Mouse (Mus musculus): ENCODE measurements at regions not wholly inside any gene's neighbourhood (a gene's known extent, or its start where the extent isn't known, plus 50 kb on each side); places are given as distances from the start of the nearest gene placed in this dataset.
A peak's percentile ranks its signal among the peaks of the same experiment; 100 is the strongest.
"Not testable (repeated sequence)": the region's sequence is repeated elsewhere in the genome, so short reads cannot be mapped to it uniquely, and the experiment has no call there.

DNA sequence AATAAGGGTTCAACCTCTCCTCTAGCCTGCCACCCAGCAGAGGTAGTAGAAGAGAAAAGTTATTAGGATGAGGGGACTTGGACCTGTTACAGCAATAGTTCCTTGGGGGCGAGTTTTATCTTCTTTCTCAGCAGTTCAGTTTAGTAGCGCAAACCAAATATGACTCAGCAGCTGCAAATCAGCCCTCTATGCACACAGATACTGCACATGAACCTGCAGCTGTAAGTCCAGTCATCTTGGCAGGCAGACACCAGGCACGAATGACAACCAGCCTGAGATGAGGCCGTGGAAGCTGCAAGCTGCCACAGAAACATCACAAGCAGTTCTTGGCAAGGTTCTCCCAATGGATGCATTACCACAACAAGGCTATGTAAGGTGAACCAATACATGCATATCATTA is 327.0 kb upstream of the Akr1e1 start:
- Histone ChIP-seq H3K27me3 (ENCODE audit: control insufficient read depth, insufficient read depth, low read length) (no peaks in the 10 kb centered on the region), H3K4me2 (ENCODE audit: low read length) (no peak overlapping the region), H3K36me3 (ENCODE audit: control insufficient read depth, insufficient read depth, low read length) (no peaks in the 10 kb centered on the region), H3K4me3 (replicated peaks; ENCODE audit: low read depth, low read length) (no peak overlapping the region), H3K27ac (replicated peaks; ENCODE audit: low read depth, low read length) (no peak overlapping the region), H3K9me3 (ENCODE audit: control insufficient read depth, low read length) (no peaks in the 10 kb centered on the region), H3K9ac (replicated peaks; ENCODE audit: low read length) (no peak overlapping the region), H3K4me1 (ENCODE audit: control insufficient read depth, insufficient read depth, low read length) (no peaks in the 10 kb centered on the region)
- DNase-seq (no peak), ATAC-seq (ENCODE audit: low FRiP score, low TSS enrichment) (no peak)
- WGBS: 85% methylated on average over 4 of the region's 4 CpGs

DNA sequence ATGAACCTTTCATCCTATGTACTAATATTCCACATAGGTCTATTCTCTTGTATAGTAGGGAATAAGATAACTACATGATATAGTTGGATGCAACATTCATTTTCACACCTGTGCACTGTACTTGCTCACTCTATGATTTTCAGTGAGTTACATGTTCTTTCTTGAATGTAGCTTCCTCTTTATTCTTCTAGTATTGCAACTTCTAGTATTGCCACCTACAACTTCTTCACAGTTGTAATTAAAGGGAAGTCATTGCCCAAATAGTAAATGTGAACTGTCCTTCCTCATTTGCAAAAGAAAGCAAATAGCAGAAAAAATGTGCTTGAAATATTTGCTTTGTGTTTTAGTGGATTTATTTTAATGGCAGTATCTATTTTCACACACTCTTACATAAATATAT is 330.9 kb upstream of the Akr1e1 start:
- Histone ChIP-seq H3K9ac (replicated peaks; ENCODE audit: low read length) (no peak overlapping the region), H3K4me3 (replicated peaks; ENCODE audit: low read depth, low read length) (no peak overlapping the region), H3K4me2 (ENCODE audit: low read length) (no peak overlapping the region), H3K27me3 (ENCODE audit: control insufficient read depth, insufficient read depth, low read length) (no peaks in the 10 kb centered on the region), H3K4me1 (ENCODE audit: control insufficient read depth, insufficient read depth, low read length) (no peaks in the 10 kb centered on the region), H3K36me3 (ENCODE audit: control insufficient read depth, insufficient read depth, low read length) (no peaks in the 10 kb centered on the region), H3K27ac (replicated peaks; ENCODE audit: low read depth, low read length) (no peak overlapping the region), H3K9me3 (ENCODE audit: control insufficient read depth, low read length) (no peaks in the 10 kb centered on the region)
- ATAC-seq (ENCODE audit: low FRiP score, low TSS enrichment) (no peak), DNase-seq (no peak)

DNA sequence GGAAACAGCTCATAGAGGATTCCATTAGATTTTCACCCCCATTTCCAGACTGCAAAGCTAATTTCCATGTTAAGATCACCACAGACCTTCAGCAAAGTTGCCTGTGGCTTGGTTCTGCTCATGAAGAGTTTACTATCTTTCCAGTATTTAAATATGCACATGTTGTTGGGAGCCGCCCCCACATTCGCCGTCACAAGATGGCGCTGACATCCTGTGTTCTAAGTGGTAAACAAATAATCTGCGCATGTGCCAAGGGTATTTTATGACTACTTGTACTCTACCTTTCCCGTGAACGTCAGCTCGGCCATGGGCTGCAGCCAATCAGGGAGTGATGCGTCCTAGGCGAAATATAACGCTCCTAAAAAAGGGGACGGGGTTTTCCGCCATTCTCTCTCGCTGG is 333.5 kb upstream of the Akr1e1 start:
- ATAC-seq (ENCODE audit: low FRiP score, low TSS enrichment): peak; percentile 49; the same call in 1 of the 2 replicates
- peak; percentile 51 for DNase-seq
- not testable (repeated sequence) for H3K4me3 ChIP-seq (replicated peaks; ENCODE audit: low read depth, low read length)

DNA sequence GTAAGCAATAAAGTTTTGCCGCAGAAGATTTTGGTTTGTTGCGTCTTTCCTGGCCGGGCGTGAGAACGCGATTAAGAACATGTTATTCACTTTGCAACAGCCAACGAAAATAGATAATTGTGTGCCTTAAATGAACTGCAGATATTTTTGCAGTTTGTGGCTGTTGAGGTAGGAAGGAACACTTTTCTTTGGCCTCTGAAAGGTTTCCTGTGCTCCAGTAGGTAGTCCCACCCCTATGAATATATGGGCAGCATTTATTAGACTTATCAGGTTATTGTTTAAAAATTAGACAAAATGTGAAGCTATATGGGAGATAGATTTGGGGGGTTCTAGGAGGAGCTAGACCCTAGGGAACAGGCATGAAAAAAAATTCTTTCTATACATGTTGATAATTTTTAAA is 334.1 kb upstream of the Akr1e1 start:
- DNase-seq: no peak
- no peak for ATAC-seq (ENCODE audit: low FRiP score, low TSS enrichment)
- Histone ChIP-seq H3K27ac (replicated peaks; ENCODE audit: low read depth, low read length) (no peak overlapping the region), H3K4me3 (replicated peaks; ENCODE audit: low read depth, low read length) (peak overlapping the region; percentile 35), H3K4me2 (ENCODE audit: low read length) (peak overlapping the region; percentile 49), H3K9ac (replicated peaks; ENCODE audit: low read length) (no peak overlapping the region; the same call in 1 of the 2 replicates), H3K9me3 (ENCODE audit: control insufficient read depth, low read length) (no peaks in the 10 kb centered on the region), H3K27me3 (ENCODE audit: control insufficient read depth, insufficient read depth, low read length) (no peaks in the 10 kb centered on the region), H3K4me1 (ENCODE audit: control insufficient read depth, insufficient read depth, low read length) (no peaks in the 10 kb centered on the region), H3K36me3 (ENCODE audit: control insufficient read depth, insufficient read depth, low read length) (no peaks in the 10 kb centered on the region)
- 32% methylated on average over 7 of the region's 7 CpGs for WGBS

More for the DNA sequence above, 333.5 kb upstream of the Akr1e1 start:
- not testable (repeated sequence) for H3K4me1 ChIP-seq (ENCODE audit: control insufficient read depth, insufficient read depth, low read length); H3K9ac ChIP-seq (replicated peaks; ENCODE audit: low read length); H3K9me3 ChIP-seq (ENCODE audit: control insufficient read depth, low read length); H3K4me2 ChIP-seq (ENCODE audit: low read length); H3K27ac ChIP-seq (replicated peaks; ENCODE audit: low read depth, low read length); H3K36me3 ChIP-seq (ENCODE audit: control insufficient read depth, insufficient read depth, low read length); H3K27me3 ChIP-seq (ENCODE audit: control insufficient read depth, insufficient read depth, low read length)
- WGBS: 21% methylated on average over 5 of the region's 14 CpGs

DNA sequence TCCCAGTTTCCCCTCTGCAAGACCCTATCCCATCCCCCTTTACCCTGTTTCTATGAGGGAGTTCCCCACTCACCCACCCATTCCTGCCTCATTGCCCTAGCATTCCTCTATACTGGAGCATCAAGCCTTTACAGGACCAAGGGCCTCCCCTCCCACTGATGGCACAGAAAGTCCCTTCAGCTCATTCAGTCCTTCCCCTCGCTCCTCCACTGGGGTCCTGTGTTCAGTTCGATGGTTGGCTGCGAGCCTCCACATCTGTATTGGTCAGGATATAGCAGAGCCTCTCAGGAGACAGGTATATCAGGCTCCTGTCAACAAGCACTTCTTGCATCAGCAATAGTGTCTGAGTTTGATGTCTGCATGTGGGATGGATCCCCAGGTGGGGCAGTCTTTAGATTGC is 346.4 kb upstream of the Akr1e1 start:
- no peaks in the 10 kb centered on the region for H3K4me1 ChIP-seq (ENCODE audit: control insufficient read depth, insufficient read depth, low read length)
- H3K27me3 ChIP-seq (ENCODE audit: control insufficient read depth, insufficient read depth, low read length): no peaks in the 10 kb centered on the region
- no peaks in the 10 kb centered on the region for H3K36me3 ChIP-seq (ENCODE audit: control insufficient read depth, insufficient read depth, low read length)
- no peak overlapping the region for H3K4me3 ChIP-seq (replicated peaks; ENCODE audit: low read depth, low read length)
- H3K9ac ChIP-seq (replicated peaks; ENCODE audit: low read length): no peak overlapping the region
- no peaks in the 10 kb centered on the region for H3K9me3 ChIP-seq (ENCODE audit: control insufficient read depth, low read length)
- no peak for DNase-seq
- ATAC-seq (ENCODE audit: low FRiP score, low TSS enrichment): no peak
- 88% methylated on average over 3 of the region's 3 CpGs for WGBS
- H3K4me2 ChIP-seq (ENCODE audit: low read length): no peak overlapping the region
- H3K27ac ChIP-seq (replicated peaks; ENCODE audit: low read depth, low read length): no peak overlapping the region

DNA sequence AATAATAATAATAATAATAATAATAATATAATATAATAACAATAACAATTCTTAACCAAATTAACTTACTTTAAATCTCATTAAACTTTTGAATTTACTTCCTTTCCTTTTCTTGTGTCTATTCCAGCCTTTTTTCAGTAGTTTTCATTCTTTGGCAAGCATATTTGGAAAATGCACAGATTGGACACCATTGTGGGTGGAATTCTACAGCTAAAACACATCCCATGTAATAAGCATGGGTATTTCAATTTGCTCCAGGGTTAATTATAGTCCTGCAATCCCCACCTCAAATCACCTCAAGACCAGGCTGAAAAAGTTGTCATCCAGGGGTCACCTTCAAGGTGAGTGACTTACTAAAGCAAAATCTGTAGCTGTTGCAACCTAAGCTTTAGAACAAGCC is 355.9 kb upstream of the Akr1e1 start:
- H3K9ac ChIP-seq (replicated peaks; ENCODE audit: low read length): no peak overlapping the region
- no peaks in the 10 kb centered on the region for H3K27me3 ChIP-seq (ENCODE audit: control insufficient read depth, insufficient read depth, low read length)
- no peak overlapping the region for H3K4me3 ChIP-seq (replicated peaks; ENCODE audit: low read depth, low read length)
- no peaks in the 10 kb centered on the region for H3K9me3 ChIP-seq (ENCODE audit: control insufficient read depth, low read length)
- no peak overlapping the region for H3K4me2 ChIP-seq (ENCODE audit: low read length)
- no peak for DNase-seq
- no peaks in the 10 kb centered on the region for H3K36me3 ChIP-seq (ENCODE audit: control insufficient read depth, insufficient read depth, low read length)
- ATAC-seq (ENCODE audit: low FRiP score, low TSS enrichment): no peak
- H3K27ac ChIP-seq (replicated peaks; ENCODE audit: low read depth, low read length): no peak overlapping the region
- no peaks in the 10 kb centered on the region for H3K4me1 ChIP-seq (ENCODE audit: control insufficient read depth, insufficient read depth, low read length)

DNA sequence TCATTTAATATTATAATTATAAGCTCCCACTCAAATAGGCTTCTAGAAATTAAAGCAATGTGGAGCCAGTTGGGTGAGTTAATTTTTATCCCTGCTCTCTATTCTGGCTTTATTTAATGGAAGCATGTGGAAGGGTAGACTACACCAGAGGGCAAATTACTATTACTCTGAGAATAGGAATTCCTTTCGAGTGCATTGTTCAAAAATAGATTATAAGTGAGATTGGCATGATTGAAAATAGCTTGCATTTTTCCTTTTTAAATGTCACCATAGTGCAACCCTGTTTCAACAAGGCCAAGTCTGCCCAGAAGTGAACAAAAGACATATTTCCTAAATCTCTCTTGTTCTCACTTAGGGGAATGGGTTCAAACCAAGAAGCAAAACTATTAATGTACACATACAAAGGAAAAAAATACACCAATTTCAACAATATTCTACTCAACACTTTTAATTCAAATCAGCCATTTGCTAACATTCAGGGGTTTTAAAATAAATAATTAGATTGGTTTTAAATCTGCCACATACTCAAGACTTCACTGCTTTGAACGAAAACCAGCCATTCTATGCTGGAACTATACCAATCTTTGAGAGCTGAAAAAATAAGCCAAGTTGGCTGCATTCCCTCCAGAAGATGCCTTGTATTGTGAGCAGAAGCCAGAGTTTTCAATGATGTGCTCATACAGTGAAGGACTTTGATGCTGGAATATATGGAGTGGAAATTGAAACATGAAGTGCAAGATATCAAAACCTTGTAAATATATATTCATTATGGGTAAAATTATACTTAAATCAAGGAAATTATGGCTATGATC is 361.3 kb upstream of the Akr1e1 start:
- no peak for DNase-seq
- no peaks in the 10 kb centered on the region for H3K27me3 ChIP-seq (ENCODE audit: control insufficient read depth, insufficient read depth, low read length)
- WGBS: 83% methylated on average over 2 of the region's 2 CpGs

DNA sequence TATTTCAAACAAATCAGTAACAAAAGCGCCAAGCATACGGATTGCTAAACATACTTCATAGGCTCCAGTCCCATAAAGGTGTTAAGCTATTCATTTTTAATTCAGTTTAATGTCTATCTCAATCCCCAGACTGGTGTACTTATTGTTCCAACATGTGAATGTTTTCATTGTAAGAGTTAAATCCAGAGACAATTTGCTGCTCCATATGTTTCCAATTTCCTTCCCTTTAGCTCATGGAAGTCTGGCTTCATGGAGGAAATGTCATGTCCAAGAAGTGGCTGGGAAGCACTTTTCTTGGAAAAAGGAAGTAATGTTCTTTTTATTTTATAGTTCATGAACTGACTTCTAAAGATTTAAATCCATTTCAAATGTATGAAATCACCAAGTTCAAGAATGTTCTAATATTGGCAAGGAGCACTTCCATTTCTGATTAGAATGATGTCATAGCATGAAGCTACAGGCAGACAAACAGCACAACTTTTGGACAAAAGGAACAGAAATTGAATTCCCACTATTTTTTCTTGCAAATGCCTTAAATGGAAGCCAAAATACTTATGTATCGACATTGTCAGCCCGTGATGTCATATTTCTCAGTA is 362.6 kb upstream of the Akr1e1 start:
- DNase-seq (no peak), ATAC-seq (ENCODE audit: low FRiP score, low TSS enrichment) (no peak)
- Histone ChIP-seq H3K9me3 (ENCODE audit: control insufficient read depth, low read length) (no peaks in the 10 kb centered on the region), H3K4me1 (ENCODE audit: control insufficient read depth, insufficient read depth, low read length) (no peaks in the 10 kb centered on the region), H3K27ac (replicated peaks; ENCODE audit: low read depth, low read length) (no peak overlapping the region), H3K9ac (replicated peaks; ENCODE audit: low read length) (no peak overlapping the region), H3K27me3 (ENCODE audit: control insufficient read depth, insufficient read depth, low read length) (no peaks in the 10 kb centered on the region), H3K4me2 (ENCODE audit: low read length) (no peak overlapping the region), H3K36me3 (ENCODE audit: control insufficient read depth, insufficient read depth, low read length) (no peaks in the 10 kb centered on the region), H3K4me3 (replicated peaks; ENCODE audit: low read depth, low read length) (no peak overlapping the region)
- 86% methylated on average over 4 of the region's 4 CpGs for WGBS

More for the DNA sequence above, 361.3 kb upstream of the Akr1e1 start:
- H3K4me2 ChIP-seq (ENCODE audit: low read length): no peak overlapping the region
- no peaks in the 10 kb centered on the region for H3K9me3 ChIP-seq (ENCODE audit: control insufficient read depth, low read length)
- no peaks in the 10 kb centered on the region for H3K4me1 ChIP-seq (ENCODE audit: control insufficient read depth, insufficient read depth, low read length)
- H3K27ac ChIP-seq (replicated peaks; ENCODE audit: low read depth, low read length): no peak overlapping the region
- no peaks in the 10 kb centered on the region for H3K36me3 ChIP-seq (ENCODE audit: control insufficient read depth, insufficient read depth, low read length)
- no peak overlapping the region for H3K4me3 ChIP-seq (replicated peaks; ENCODE audit: low read depth, low read length)
- ATAC-seq (ENCODE audit: low FRiP score, low TSS enrichment): no peak
- H3K9ac ChIP-seq (replicated peaks; ENCODE audit: low read length): no peak overlapping the region

DNA sequence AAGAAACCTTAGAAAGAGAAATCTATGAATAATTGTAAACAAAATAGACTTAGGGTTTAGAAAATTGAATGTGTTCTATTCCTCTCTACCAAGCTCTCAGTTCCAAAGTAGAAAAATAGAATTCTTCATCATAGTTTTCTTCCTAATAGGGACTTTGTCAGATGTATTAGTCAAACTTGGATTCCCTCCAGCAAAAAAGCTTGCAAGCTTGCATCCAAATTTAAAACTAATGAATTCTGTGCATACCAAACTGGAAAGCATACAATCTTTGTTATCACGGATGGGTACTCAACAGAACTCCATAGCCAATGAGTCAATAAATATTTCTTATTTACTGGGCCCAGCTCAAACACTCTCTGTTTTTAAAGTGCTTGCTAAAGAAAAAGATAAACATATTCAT is 383.9 kb upstream of the Akr1e1 start:
- H3K36me3 ChIP-seq (ENCODE audit: control insufficient read depth, insufficient read depth, low read length): no peaks in the 10 kb centered on the region
- no peaks in the 10 kb centered on the region for H3K27me3 ChIP-seq (ENCODE audit: control insufficient read depth, insufficient read depth, low read length)
- 65% methylated on average over 1 of the region's 1 CpGs for WGBS
- H3K4me2 ChIP-seq (ENCODE audit: low read length): no peak overlapping the region
- H3K9me3 ChIP-seq (ENCODE audit: control insufficient read depth, low read length): no peaks in the 10 kb centered on the region
- DNase-seq (no peak), ATAC-seq (ENCODE audit: low FRiP score, low TSS enrichment) (no peak)
- no peak overlapping the region for H3K27ac ChIP-seq (replicated peaks; ENCODE audit: low read depth, low read length)
- H3K4me1 ChIP-seq (ENCODE audit: control insufficient read depth, insufficient read depth, low read length): no peaks in the 10 kb centered on the region
- H3K4me3 ChIP-seq (replicated peaks; ENCODE audit: low read depth, low read length): no peak overlapping the region
- no peak overlapping the region for H3K9ac ChIP-seq (replicated peaks; ENCODE audit: low read length)

Measured in midbrain, embryonic 14.5 days (tissue).